Mouse (Mus musculus) MEL (cell line): ENCODE measurements around the gene Abcd4.

Experiments
- CTCF ChIP-seq, 3 experiments: IDR thresholded peaks in 2 of 3; conservative IDR thresholded peaks in 1 of 3; 2 replicates each; pipeline ENCODE4 v1.5.1; 2011 to 2012; ENCODE audit warnings: low read length in 3 of 3, low read depth in 2 of 3, mild to moderate bottlenecking in 2 of 3, improper control_type of control experiment in 1 of 3, inconsistent platforms in 1 of 3, mixed read lengths in 1 of 3, moderate library complexity in 1 of 3; ENCODE audit not compliant: control insufficient read depth in 1 of 3, insufficient read depth in 1 of 3, poor library complexity in 1 of 3, severe bottlenecking in 1 of 3
- TCF12 ChIP-seq: IDR thresholded peaks from 2 replicates; pipeline ENCODE4 v1.6.1; 2014; ENCODE audit warnings: low read depth, mild to moderate bottlenecking, inconsistent platforms, low read length, improper control_type of control experiment, moderate library complexity

DNA sequence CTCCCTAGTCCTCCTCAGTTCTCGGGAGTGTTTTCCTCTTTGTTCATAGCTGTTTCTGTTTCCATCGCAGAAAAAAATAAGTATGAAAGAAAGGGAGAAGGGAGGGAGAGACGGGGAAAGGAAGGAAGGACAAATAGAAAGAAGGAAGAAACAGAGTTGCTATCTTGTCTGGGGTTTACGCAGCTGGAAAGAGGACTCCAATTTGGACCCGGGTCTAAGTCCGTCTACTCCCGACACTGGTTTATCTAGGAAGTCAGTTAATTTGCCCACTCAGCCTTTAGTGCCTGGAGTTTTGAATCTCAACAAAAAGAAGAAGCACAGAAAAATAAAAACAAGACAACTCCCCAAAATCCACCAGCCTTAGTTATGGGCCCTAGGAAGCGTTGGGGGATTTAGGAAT is 7.4 kb upstream of the Abcd4 start:
- no peak for TF ChIP-seq CTCF (IDR thresholded peaks at IDR 0.05 in 2 of 3, conservative IDR thresholded peaks at IDR 0.05 in 1 of 3; ENCODE audit: control insufficient read depth in 1 of 3, insufficient read depth in 1 of 3, low read depth in 2 of 3, low read length in 3 of 3, poor library complexity in 1 of 3, severe bottlenecking in 1 of 3)
- no peak for TF ChIP-seq TCF12
